Mouse (Mus musculus): ENCODE data around the gene Tnfrsf8.

GRCm38 (mm10) chr4:145267631-145268110 lies 47.3 kb downstream of the Tnfrsf8 start:
- TF ChIP-seq CTCF (IDR thresholded peaks at IDR 0.05; ENCODE audit: extremely low read depth, insufficient read depth, low read length): no peak
- no peak for TF ChIP-seq POLR2A (IDR thresholded peaks at IDR 0.05; ENCODE audit: extremely low read depth, insufficient read depth, low read length)

Measured in cortical plate, adult 2 months (tissue).